Mouse (Mus musculus) left cerebral cortex, postnatal 10 days (tissue): ENCODE data around the gene Siglecg. TPM values are rescaled to one million over a fixed set of nuclear protein-coding genes. Genes with fewer than 3 reads are reported as not detected.

Experiments used
- DNase-seq, 2 experiments: peaks; one replicate each; pipeline ENCODE4 v3.0.0; 2021 to 2022; ENCODE audit warnings: low spot score in 2 of 2, mixed read lengths in 1 of 2; ENCODE audit errors: extremely low spot score in 1 of 2
- intact Hi-C: fragments of 180-260 bp; cut with DNase I; formaldehyde crosslinking; loops from one replicate; pipeline ENCODE4 v1.15.1; 2025
- total RNA-seq, 2 experiments: library from RNA; stranded (reverse); gene quantifications; 2 replicates each; pipeline ENCODE4 v1.2.3; 2021

Gene Siglecg
- total RNA-seq, 2 experiments from 2014 or later: 0.09 to 0.14 TPM

GRCm38 (mm10) chr7:43438611-43439010 lies 30.6 kb downstream of the Siglecg start:
- intact Hi-C loops: no loop called here
- no peak for DNase-seq

- no peak for DNase-seq
- intact Hi-C loops: loop anchor here (10.0 kb wide), 1 partner anchor 126 kb away; the partner anchor contains the start of gene Zfp715
These were observed 32.5 kb downstream of the Siglecg start, which contains the start of gene Cldnd2 for GRCm38 (mm10) chr7:43440482-43440881. Gene Cldnd2 (plus strand): TSS chr7:43440782.

- intact Hi-C loops: loop anchor here (10.0 kb wide), 1 partner anchor 126 kb away; the partner anchor contains the start of gene Zfp715
These were observed 33.1 kb downstream of the Siglecg start for GRCm38 (mm10) chr7:43441071-43441470.

GRCm38 (mm10) chr7:43442684-43443083 lies 34.7 kb downstream of the Siglecg start:
- DNase-seq: no peak
- intact Hi-C loops: loop anchor here (10.0 kb wide), 1 partner anchor 128 kb away; the partner anchor contains the start of gene Zfp715

More at GRCm38 (mm10) chr7:43441071-43441470, 33.1 kb downstream of the Siglecg start:
- no peak for DNase-seq

GRCm38 (mm10) chr7:43443126-43443916 lies 35.3 kb downstream of the Siglecg start:
- intact Hi-C loops: loop anchor here (10.0 kb wide), 1 partner anchor 129 kb away; the partner anchor contains the start of gene Zfp715

GRCm38 (mm10) chr7:43443917-43444293 lies 35.9 kb downstream of the Siglecg start, which contains the start of the genes Etfb and Gm45233:
Gene Etfb (plus strand): TSS chr7:43444083.
Gene Gm45233 (plus strand): TSS chr7:43444128.
- intact Hi-C loops: loop anchor here (10.0 kb wide), 1 partner anchor 129 kb away; the partner anchor contains the start of gene Zfp715
- peak; percentile 95 to 97 for DNase-seq

More at GRCm38 (mm10) chr7:43443126-43443916, 35.3 kb downstream of the Siglecg start:
- DNase-seq: peak; percentile 44 to 89

GRCm38 (mm10) chr7:43447801-43448200 lies 39.8 kb downstream of the Siglecg start:
- DNase-seq: no peak
- intact Hi-C loops: loop anchor here (10.0 kb wide), 1 partner anchor 133 kb away; the partner anchor contains the start of gene Zfp715

- DNase-seq: no peak
- intact Hi-C loops: loop anchor here (10.0 kb wide), 1 partner anchor 133 kb away; the partner anchor contains the start of gene Zfp715
These were observed 40.2 kb downstream of the Siglecg start for GRCm38 (mm10) chr7:43448246-43448645.

GRCm38 (mm10) chr7:43449811-43450210 lies 41.8 kb downstream of the Siglecg start:
- intact Hi-C loops: loop anchor here (10.0 kb wide), 1 partner anchor 135 kb away; the partner anchor contains the start of gene Zfp715

GRCm38 (mm10) chr7:43451726-43452125 lies 43.7 kb downstream of the Siglecg start:
- intact Hi-C loops: no loop called here
- no peak for DNase-seq

More at GRCm38 (mm10) chr7:43449811-43450210, 41.8 kb downstream of the Siglecg start:
- DNase-seq: no peak

- no peak for DNase-seq
- intact Hi-C loops: no loop called here
These were observed 44.6 kb downstream of the Siglecg start for GRCm38 (mm10) chr7:43452609-43453008.

GRCm38 (mm10) chr7:43453599-43454355 lies 45.8 kb downstream of the Siglecg start:
- intact Hi-C loops: no loop called here
- no peak for DNase-seq

- no peak for DNase-seq
- intact Hi-C loops: no loop called here
These were observed 46.4 kb downstream of the Siglecg start for GRCm38 (mm10) chr7:43454371-43454770.

GRCm38 (mm10) chr7:43462851-43463250 lies 54.8 kb downstream of the Siglecg start, which contains the start of gene Vsig10l:
Gene Vsig10l (plus strand): TSS chr7:43463151.
- no peak for DNase-seq
- intact Hi-C loops: loop anchor here (10.0 kb wide), 1 partner anchor 178 kb away; no protein-coding TSS in a partner anchor

GRCm38 (mm10) chr7:43463976-43464375 lies 56.0 kb downstream of the Siglecg start:
- intact Hi-C loops: loop anchor here (10.0 kb wide), 1 partner anchor 179 kb away; no protein-coding TSS in a partner anchor
- DNase-seq: no peak

- intact Hi-C loops: loop anchor here (10.0 kb wide), 1 partner anchor 180 kb away; no protein-coding TSS in a partner anchor
- DNase-seq: peak in 1 of 2 experiments; percentile 50
These were observed 56.9 kb downstream of the Siglecg start for GRCm38 (mm10) chr7:43464864-43465343.

GRCm38 (mm10) chr7:43465344-43466098 lies 57.5 kb downstream of the Siglecg start:
- DNase-seq: peak; percentile 81 to 94
- intact Hi-C loops: loop anchor here (10.0 kb wide), 1 partner anchor 181 kb away; no protein-coding TSS in a partner anchor
